Mouse (Mus musculus): Measurements from ENCODE around the gene Gm4969.
A peak's percentile ranks its signal among the peaks of the same experiment; 100 is the strongest.
"Not testable (repeated sequence)": the region's sequence is repeated elsewhere in the genome, so short reads cannot be mapped to it uniquely, and the experiment has no call there.

Gm4969 gene

DNA sequence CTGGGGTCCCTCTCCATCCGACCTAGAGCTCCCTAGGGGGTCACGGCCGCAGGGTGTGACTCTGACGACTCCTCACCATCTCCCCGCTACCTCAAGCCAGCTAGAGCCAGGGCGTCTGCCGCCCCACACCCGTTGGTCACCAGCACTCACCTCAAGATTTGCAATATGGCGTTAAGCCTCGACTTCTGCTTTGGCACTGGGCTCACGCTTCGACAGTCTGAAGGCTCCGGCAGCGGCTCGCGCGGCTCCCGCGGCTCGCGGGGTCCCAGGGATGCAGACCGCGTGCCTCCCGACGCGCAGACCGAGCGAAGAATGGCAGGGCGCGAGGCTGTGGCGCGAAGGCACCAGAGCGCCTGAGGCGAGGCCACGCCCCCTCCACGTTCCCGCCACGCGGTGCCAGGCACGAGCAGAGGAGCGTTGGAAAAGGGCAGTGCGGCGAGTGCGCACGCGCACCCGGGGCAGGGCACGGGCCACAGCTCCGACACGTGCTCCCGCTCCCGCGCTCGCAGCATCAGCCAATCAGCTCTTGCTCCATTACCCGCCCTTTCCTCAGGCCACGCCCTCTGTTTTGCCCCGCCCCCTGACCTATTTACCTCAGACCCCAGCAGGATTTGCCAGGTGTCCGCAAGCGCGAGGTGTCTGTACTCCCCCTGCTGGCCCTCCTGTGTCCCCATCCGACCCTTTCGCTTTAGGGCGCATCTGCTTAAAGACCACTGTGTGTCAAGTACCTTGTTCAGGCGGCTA, at the start of gene Gm4969:
Gm4969 (minus strand) TSS at position 341 of the 744 bp plus-strand sequence.
- DNase-seq (ENCODE audit: low read depth) = no peak

- DNase-seq (ENCODE audit: low read depth) = no peak
Observed at GRCm38 (mm10) chr7:19166990-19167389, 48.8 kb upstream of the Gm4969 start.

GRCm38 (mm10) chr7:19165656-19166423, 47.7 kb upstream of the Gm4969 start, which contains the start of gene Gipr:
Gene Gipr (minus strand): TSS chr7:19166127.
- DNase-seq (ENCODE audit: low read depth) = no peak

DNA sequence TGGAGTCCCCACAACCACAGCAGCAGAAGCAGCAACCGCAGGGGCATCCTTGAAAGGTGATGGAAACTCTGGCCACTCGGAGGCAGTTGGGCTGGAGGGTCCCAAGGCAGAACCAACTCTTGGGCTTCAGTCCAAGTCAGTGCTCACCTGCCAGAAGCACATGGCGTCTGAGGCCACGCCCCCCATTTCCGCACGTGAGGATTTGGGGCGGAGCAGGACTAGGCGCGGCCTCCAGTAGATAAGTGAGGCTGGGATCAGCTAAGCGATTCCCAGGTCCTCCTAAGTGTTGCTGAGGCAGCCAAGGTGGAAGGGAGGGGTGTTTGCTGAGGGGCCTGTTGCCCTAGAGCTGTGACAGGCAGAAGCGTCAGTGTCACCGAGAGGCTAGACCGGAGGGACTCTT, 46.8 kb upstream of the Gm4969 start:
- peak; percentile 67 for DNase-seq (ENCODE audit: low read depth)

- no peak for DNase-seq (ENCODE audit: low read depth)
Observed at GRCm38 (mm10) chr7:19164189-19164588, 46.0 kb upstream of the Gm4969 start.

- DNase-seq (ENCODE audit: low read depth) = no peak
Observed at GRCm38 (mm10) chr7:19163752-19164151, 45.6 kb upstream of the Gm4969 start.

GRCm38 (mm10) chr7:19162928-19163327, 44.8 kb upstream of the Gm4969 start:
- DNase-seq (ENCODE audit: low read depth) = no peak

- no peak for DNase-seq (ENCODE audit: low read depth)
Observed at GRCm38 (mm10) chr7:19160115-19160514, 41.9 kb upstream of the Gm4969 start.

DNA sequence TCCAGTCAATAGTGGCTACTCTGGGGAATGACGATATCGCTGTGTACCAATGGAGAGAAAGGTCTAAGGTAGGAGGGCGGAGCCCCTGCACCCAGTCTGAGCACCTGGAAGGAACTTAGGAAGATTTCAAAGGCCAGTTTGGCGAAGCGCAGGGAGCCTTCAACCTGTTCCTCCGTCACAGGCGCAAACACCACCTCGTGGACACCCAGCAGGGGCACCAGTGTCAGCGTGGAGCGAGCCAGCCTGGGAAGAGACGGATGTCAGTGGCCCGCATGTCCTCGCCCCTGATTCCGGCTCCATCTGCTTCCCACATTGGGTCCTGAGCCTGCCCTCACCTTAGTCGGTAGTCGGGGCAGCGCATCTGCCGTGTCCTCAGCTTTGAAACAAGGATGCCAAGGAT, 41.2 kb upstream of the Gm4969 start:
- no peak for DNase-seq (ENCODE audit: low read depth)

DNA sequence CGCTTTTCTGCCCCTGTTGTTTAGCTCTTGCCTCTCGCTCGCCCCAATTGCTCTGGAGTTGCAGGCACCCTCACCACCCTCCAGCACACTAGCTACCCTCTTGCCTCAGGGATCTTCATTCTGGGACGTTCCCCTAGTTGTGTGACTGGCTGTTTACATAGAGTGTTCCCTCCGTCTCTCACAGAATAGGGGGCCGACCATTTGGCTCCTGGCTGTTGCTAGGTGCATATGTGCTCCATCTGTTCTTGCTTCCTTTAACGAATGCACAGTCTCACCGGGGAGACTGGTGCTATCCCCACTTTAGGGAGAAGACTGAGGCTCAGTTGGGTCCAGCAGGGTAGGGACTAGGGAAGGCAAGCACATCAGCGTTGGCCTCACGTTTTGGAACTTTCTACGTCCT, 40.4 kb upstream of the Gm4969 start:
- no peak for DNase-seq (ENCODE audit: low read depth)

- DNase-seq (ENCODE audit: low read depth) = peak; percentile 66
Observed at GRCm38 (mm10) chr7:19157160-19157800, 39.1 kb upstream of the Gm4969 start.

GRCm38 (mm10) chr7:19155825-19156475, 37.8 kb upstream of the Gm4969 start:
- no peak for DNase-seq (ENCODE audit: low read depth)

DNA sequence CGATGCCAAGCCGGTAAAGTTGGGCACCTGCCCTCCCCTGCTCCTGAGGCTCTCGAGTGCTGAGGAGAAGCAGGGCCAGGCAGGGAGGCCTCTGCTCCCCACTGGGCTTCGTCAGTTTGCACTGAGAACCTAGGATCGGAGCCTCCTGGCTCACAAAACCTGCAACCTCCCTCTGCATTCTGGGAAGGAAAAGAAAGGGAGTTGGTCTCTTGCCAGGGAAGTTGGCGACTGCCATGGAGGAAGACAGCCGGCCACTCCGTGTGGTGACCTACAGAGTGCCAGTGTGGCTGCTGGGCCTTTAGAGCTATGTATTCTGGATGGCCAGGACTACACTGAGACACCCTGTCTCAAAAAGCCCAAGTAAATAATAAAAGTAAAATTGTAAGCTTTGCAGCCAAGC, 36.6 kb upstream of the Gm4969 start:
- no peak for DNase-seq (ENCODE audit: low read depth)

- DNase-seq (ENCODE audit: low read depth) = not testable (repeated sequence)
Observed at GRCm38 (mm10) chr7:19151121-19151520, 33.0 kb upstream of the Gm4969 start.

DNA sequence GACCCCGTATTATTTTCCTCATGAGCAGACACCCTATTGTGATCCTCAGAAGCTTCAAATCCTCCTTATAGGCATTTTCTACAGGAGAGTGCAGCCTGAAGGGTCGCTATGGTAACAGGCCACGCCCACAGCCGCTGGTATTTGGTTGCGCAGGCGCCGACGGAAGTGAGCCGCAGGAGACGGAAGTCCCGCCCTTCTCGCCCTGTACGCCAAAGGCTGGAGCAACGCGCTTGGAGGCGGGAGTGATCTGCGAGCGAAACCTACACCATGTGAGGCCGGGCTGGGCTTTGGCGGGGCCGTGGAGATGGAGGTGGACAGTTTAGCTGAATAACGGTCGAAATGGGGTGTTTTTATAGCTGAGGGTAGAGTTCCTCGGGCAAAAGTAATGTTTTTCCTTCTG, 31.5 kb upstream of the Gm4969 start, which contains the start of gene Snrpd2:
Snrpd2 (plus strand) TSS at position 97 of the 400 bp plus-strand sequence.
- DNase-seq (ENCODE audit: low read depth) = peak; percentile 93

DNA sequence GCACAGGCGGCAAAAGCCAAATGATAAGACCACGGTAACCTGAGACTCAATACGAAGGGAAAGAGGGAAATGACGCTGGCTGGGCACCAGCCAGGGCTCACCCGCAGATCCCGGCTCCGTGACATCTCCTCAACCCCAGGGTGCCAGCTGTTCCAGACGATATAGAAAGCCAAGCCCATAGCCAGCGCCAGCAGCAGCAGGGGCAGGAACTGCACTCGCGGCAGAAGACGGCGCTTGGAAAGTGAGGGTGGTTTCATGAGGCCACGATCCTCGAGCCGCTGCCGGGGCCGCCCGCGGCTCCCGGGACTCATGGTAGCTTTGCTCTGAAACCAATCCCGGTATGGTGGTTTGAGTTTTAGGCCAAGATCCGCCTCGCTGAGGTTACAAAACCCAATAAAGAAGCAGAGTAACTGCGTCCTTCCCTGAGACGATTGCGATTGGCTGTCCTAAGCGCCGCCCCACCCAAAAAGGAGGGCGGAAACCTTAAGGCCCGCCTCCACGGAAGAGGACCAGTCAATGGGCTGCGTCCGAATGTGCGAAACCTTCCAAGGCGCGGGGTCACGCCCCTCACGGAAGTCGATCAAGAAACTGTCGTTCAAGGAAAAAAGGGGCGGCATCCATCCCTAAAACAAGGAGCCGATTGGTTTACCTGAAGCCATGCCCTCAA, 30.8 kb upstream of the Gm4969 start, which contains the start of gene Qpctl:
Qpctl (minus strand) TSS at position 417 of the 667 bp plus-strand sequence.
- peak; percentile 100 for DNase-seq (ENCODE audit: low read depth)

- DNase-seq (ENCODE audit: low read depth) = no peak
Observed at GRCm38 (mm10) chr7:19148180-19148874, 30.2 kb upstream of the Gm4969 start.

- no peak for DNase-seq (ENCODE audit: low read depth)
Observed at GRCm38 (mm10) chr7:19147497-19148045, 29.4 kb upstream of the Gm4969 start.

GRCm38 (mm10) chr7:19146793-19147192, 28.6 kb upstream of the Gm4969 start:
- DNase-seq (ENCODE audit: low read depth) = no peak

- DNase-seq (ENCODE audit: low read depth) = no peak
Observed at GRCm38 (mm10) chr7:19137380-19137779, 19.2 kb upstream of the Gm4969 start.
